Mouse (Mus musculus): Measurements from ENCODE around the gene Sema4g. TPM values are rescaled to one million over a fixed set of nuclear protein-coding genes. Genes with fewer than 3 reads are reported as not detected.
A peak's percentile ranks its signal among the peaks of the same experiment; 100 is the strongest.

Gene Sema4g
- 0.32 TPM in 1 of 2 replicates, not detected in the other for total RNA-seq (2017)

DNA sequence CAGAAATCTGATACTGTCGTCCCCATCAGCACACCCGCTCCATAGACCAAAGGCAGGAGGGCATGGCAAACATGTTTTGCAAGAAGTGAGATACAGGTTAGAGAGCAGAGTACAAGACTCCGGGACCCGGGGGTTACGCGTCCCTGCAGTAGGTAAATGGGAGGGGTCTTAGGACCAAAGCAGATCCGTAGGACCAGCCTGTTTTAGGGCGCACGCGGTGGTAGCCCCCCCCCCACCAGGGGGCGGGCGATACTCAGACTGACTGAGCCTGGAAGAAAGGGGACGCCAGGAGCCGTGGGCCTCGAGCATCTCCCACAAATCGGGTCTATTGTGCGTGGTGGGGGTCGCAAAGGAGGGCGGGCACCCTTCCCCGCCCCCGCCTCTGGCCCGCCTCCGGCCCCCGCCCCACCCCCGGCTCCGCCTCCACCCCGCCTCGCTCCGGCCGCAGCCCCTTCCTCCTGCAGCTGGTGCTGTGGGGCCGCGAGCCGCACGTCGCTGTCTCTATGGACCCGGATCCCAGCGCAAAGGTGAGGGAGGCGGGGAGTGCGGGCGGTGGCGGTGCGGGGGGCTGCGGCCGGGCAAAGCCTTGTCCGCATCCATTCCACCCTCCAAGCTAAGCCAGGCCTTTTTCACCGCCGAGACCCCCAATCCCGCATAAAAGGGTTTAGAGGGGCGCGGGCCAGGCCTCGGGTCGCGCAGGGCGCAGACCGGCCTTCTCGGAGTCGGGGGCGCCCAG, at the start of gene Sema4g:
Gene Sema4g (plus strand): TSS at position 271 of the 736 bp plus-strand sequence.
- peak; percentile 42; the same call in 1 of the 2 replicates for ATAC-seq (replicated peaks; ENCODE audit: low read depth, poor library complexity, severe bottlenecking)

DNA sequence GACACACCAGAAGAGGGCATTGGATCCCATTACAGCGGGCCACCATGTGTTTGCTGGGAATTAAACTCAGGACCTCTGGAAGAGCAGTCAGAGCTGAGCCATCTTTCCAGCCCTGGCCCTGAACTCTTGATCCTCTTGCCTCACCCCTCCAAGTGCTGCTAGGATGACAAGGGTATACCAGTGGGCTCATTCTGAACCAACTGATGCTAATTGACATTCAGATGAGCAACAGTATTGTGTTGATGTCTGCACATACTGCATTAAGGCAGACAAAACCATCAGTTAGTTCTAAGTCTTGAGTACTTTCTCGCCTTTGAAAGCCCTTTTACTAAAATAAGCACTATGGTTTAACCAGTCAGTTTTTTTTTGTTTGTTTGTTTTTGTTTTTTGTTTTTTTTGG, 29.3 kb upstream of the Sema4g start:
- ATAC-seq (replicated peaks; ENCODE audit: low read depth, poor library complexity, severe bottlenecking), result no peak

DNA sequence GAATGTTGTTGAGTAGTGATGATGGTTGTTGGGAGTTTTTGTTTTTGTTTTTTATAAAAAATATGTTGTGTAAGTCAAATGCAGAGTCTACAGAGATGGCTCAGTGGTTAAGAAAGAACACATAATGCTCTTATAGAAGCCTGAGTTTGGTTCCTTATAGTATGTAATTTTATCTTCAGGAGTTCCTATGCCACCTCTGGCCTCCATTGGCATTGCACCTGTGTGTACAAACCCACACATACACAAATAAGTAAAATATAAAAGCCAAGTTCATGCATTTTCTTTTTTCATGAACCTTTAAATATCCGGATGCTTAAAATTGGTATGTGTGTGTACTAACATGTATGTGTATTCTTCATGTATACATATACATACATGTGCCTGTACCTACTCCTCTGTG, 22.9 kb upstream of the Sema4g start:
- no peak for ATAC-seq (replicated peaks; ENCODE audit: low read depth, poor library complexity, severe bottlenecking)

DNA sequence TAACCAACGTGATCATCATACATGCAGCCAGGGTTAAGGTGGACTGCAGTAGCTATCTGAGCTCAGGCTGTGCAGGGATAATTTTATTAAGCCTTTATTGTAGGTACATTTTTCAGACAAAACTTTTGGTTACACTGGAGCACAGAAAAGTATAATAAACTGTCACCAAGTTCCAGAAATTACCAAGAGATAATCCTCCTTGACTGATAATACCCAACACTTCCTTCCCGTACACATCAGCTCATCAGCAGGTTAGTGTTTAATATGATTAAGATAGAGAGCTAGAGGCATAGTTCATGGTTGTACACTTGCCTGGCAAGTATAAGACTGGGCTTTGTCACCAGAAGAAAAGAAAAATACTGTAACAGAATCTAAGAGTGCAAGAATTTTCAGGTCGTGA, 20.6 kb upstream of the Sema4g start:
- ATAC-seq (replicated peaks; ENCODE audit: low read depth, poor library complexity, severe bottlenecking), result no peak

DNA sequence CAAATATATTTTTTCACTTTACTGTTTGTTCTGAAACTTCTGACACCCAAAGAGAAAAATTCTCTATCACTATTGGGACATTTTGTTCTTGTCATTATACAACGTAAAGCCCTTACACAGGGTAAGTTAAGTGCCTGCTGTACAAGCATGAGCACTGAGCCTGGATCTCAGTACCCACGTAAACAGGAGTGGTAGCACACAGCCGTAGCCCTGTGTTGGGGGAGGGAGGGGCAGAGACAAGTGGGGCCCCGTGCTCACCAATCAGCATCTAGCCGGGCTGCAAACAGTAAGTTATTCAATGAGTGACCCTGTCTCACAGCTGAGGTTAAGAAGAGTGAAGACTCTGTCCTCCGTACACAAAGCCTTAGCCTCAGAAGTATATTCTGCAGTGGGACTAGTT, 12.3 kb upstream of the Sema4g start:
- no peak for ATAC-seq (replicated peaks; ENCODE audit: low read depth, poor library complexity, severe bottlenecking)

DNA sequence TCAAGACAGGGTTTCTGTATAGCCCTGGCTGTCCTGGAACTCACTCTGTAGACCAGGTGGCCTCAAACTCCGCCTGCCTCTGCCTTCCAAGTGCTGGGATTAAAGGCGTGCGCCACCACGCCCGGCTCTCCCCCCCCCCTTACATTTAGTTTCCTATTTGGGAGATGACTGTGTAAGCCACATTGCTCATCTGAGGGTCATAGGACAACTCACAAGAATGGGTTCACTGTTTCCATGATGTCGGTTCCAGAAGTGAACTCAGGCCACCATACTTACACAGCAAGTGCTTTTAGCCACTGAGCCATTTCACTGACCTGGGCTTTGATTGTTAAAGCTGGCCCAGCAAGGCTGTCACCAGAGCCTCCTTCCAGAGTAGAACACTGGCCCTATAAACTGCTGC, 11.8 kb upstream of the Sema4g start:
- no peak for ATAC-seq (replicated peaks; ENCODE audit: low read depth, poor library complexity, severe bottlenecking)

DNA sequence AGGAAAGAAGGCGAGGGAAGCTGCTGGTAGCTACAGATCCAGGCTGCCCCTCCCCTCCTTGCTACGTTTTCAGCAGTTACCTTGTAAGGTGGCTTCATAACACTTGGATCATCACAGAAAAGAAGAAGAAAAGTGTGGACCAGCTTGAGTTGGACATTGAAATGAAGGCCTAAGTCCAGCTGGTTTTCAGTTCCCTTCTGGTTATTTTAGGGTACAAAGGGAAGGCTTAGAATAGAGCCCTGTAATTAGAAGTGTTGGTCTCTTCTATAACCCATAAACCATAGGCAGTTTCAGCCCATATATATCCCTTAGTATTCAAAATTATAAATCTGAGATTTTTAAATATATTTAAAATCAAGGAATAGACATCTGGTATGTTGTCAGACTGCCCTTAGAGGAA, 8.1 kb upstream of the Sema4g start:
- no peak for ATAC-seq (replicated peaks; ENCODE audit: low read depth, poor library complexity, severe bottlenecking)

DNA sequence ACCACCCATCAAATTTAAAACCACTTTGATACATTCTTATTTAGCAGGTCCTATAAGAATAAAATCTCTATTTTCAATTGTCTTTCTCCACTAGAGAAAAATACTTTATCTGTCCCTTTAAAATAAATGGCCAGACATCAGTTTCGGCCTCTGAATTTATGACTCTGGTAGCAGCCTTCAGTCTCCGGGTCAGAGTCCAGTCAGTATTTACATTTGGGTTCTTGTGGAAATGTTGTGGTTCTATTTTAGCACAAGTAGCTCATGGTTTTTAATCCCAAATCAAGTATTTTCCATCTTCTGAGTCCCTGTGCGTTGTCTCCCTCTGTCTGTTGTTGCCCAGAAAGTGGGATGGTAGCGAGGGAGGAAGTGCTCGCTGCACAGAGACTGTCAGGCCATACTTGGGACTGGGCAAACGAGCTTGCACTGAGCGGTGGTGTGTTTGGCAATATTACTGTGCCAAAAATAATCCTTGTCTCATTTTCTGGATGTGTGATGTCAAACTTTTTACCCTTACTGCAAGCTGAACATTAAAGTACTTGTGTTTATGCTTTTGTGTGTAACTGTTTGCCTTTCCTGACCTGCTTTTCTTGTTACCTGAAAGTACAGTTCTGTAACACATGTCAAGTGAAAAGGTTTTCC, 6.3 kb upstream of the Sema4g start:
- no peak for ATAC-seq (replicated peaks; ENCODE audit: low read depth, poor library complexity, severe bottlenecking)

DNA sequence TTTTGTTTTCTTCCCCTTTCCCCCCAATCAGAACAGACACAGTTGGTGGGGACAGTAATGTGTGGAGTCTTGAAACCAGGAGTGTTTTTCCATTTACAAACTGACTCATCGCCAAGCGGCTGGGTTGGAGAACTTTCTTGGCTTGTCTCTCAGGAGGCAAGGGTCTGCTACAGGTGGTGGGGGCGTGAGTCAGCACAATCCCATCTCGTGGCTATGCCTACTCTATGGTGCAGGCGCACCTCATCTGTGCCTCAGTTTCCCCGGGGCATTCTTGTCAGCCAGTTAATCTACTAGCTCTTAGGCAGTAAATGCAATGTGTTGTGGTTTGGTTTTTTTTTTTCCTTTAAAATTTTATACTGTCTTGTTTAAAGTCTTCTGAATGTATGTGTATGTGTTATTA, 5.5 kb upstream of the Sema4g start:
- ATAC-seq (replicated peaks; ENCODE audit: low read depth, poor library complexity, severe bottlenecking), result no peak

DNA sequence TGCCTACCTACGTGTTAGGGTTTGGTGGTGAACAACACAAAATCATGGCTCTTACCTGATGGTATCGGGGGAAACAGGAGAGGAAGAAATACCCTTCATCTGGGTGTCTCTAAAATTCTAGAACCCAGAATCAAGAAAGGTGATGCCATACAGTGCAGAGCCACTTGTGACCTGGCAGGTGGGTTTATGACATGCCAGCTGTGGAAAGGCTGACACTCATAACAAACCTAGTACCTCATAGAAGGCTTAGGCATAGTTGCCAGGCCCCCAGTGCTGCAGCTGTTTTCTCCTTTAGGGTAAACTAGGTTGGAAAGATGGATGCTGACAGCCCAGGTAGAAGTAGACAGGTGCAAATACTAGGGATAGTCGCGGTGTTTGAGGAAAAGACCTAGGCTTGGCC, 4.5 kb upstream of the Sema4g start:
- no peak for ATAC-seq (replicated peaks; ENCODE audit: low read depth, poor library complexity, severe bottlenecking)

DNA sequence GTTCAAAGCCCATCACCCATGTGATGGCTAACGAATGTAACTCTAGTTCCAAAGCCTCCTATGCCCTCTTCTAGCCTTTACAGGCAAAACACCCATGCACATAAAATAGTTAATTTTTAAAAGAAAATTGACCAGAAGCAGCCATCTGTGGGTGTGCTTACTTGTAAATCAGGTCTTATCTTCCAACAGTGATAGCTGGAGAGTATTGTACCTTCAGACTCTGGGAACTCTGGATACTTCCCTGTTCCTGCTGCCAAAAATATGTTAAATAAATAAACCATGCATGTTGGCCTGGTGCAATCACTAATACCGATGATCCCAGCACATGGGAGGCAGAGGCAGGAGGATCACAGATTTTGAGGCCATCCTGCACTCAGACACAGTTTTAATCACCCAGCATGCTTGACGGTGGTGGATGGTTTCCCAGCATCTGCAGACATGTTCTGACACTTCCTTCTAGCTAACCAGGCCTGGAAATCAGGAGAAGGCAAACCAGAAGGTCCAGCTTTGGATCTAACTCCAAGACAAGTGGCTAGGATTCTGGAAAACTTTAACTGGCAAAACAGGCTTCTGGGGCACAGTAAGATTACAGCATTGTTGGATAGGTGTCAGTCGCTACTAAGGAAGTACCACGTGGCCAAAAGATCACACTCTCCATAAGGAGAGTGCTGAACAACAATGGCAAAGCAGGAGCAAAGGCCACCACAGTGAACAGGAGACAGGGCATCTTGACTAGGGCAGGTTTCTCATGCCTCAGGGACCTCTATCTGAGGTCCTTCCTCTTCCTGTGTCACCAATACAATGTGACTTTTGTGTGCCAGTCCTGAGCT, 3.5 kb upstream of the Sema4g start:
- ATAC-seq (replicated peaks; ENCODE audit: low read depth, poor library complexity, severe bottlenecking), result no peak

DNA sequence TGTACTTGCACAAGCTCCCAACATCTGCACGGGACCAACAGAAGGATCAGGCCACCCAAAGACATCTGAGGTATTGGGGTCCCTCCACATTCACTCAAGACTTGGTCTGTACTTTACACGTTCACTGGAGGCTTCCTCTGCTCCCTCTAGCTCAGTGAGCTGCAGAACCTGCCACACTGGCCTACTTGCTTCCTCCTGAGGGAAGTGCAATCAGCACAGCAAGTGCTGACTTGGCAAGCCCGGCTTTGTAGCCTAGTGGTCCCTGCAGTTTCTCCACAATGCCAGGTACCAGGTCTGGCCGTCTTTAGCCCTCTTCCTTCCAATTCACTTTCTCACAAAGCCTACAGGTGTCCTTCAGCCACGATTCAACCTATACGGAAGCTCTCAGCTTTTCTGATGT, 1.9 kb upstream of the Sema4g start:
- ATAC-seq (replicated peaks; ENCODE audit: low read depth, poor library complexity, severe bottlenecking), result no peak

DNA sequence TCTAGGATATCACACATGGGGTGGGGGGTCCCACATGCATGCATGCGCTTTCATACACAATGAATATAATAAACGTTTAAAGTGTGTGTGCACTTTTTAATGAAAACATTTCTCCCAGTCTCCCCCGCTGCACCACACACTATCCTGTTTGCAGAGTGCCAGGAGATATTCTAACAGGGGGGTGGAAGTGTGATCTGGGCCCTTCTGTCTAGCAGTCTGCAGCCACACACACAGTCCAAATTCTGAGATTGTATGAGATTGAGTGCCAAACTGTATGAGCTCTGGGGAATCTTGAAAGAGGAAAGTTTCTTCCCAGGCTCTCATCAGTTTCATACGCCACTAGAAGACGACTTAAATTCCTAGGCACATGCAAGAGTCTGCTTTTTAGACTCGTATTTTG, 1.1 kb upstream of the Sema4g start:
- ATAC-seq (replicated peaks; ENCODE audit: low read depth, poor library complexity, severe bottlenecking), result no peak

DNA sequence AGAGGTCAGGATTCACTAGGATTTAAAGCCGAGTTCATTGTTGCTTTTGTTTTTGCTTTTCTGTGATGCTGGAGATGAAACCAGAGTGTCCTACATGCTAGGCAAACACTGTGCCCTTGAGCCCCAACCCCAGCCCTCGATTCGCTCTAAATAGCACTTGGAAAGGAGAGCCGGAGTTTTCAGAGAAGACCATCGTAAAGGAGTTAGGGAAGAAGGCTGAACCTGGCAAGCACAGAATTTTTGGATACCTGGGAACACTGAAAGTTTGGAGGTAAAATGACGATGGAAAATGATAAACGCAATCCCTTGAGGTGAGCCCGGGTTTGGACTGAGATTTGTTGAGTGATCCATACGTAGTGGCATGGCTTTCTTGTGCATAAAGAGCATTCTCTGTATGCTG, 580 bp upstream of the Sema4g start:
- no peak for ATAC-seq (replicated peaks; ENCODE audit: low read depth, poor library complexity, severe bottlenecking)

DNA sequence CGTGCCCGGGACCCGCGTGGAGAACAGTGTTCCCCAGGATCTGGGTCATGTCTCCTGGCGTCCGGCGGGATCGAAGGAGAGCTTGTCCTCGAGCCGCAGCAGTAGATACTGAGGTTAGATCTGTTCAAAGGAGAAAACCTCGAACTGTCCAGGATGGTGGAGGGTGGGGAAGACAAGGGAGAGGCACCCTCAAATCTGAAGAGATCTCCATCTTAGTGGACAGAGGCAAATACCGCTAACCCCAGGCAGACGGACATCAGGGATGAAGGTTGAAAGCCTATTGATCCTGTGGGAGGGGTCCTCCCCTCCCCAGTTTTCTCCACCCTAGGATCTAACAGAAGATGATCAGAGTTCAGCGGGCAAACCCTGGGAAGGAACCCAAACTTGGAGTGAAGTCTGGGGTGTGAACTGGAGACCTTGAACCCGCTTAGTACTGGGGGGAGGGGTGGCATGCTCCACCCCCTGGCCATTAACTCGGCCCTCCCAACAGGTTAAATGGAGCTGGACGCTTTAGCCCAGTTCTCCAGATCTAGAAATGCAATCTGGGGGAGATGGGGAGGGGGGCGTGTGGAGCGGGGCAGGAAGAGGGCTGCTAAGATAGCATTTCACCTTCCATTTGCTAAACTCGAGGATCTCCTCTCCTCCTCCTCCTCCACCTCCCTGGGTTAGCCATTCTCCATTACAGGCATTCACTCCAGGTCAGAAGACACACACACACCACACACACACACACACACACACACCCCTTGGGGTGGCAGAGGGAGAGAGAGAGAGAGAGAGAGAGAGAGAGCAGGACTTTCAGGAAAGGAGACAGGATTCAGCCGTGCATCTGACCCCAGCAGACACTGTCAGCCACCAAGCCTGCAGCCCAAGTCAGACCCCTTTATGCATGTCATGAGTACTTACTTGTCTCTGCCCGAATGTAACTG, 930 bp downstream of the Sema4g start:
- no peak for ATAC-seq (replicated peaks; ENCODE audit: low read depth, poor library complexity, severe bottlenecking)

DNA sequence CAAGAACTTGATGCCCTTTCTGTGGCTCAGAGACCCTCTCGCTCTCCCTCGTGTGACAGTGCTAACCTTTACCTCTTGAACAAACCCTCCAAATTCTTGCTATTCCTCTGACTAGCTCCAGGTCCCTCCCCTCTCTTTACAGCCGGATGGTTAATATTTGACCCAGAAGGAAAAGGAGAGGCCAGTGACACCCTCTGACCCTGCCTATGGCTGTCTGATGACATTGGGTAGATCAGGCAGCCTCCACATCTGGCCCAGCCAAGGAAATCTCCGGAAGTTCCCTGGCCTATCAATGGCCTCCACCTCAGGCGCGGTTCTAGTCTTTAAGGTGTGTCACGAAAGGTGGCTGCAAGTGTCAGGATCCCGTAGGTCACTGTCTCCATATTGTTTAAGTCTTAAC, 2.1 kb downstream of the Sema4g start:
- no peak for ATAC-seq (replicated peaks; ENCODE audit: low read depth, poor library complexity, severe bottlenecking)

DNA sequence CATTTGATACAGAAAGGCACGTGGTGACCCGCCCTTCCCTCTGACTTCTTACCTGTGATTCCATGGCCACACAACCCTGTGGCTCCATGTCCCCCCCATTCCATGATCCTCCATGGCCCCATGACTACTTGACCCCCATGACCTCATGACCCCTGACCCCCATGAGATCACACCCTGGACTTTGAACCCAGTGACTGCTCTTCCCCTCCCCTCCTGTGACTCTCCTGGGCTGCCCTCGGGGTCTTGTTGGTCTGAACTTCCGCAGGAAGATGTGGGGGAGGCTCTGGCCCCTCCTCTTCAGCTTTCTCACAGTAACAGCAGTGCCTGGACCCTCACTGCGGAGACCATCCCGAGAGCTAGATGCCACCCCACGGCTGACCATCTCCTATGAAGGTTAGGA, 3.3 kb downstream of the Sema4g start:
- no peak for ATAC-seq (replicated peaks; ENCODE audit: low read depth, poor library complexity, severe bottlenecking)

DNA sequence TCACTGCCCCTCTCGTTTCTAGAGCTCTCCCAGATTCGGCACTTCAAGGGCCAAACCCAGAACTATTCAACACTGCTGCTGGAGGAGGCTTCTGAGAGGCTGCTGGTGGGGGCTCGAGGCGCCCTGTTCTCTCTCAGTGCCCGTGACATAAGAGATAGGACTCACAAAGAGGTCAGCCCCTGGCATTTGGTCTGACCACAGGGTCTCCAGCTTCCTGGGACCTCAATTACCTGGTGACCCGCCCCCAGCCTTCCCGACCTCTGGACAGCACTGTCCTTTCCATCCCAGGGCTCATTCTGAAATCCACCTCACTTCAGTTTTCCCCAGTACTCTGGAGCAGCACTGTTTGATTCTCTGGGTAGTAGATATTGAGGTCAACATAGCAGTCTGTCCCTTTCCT, 3.8 kb downstream of the Sema4g start:
- ATAC-seq (replicated peaks; ENCODE audit: low read depth, poor library complexity, severe bottlenecking), result no peak

DNA sequence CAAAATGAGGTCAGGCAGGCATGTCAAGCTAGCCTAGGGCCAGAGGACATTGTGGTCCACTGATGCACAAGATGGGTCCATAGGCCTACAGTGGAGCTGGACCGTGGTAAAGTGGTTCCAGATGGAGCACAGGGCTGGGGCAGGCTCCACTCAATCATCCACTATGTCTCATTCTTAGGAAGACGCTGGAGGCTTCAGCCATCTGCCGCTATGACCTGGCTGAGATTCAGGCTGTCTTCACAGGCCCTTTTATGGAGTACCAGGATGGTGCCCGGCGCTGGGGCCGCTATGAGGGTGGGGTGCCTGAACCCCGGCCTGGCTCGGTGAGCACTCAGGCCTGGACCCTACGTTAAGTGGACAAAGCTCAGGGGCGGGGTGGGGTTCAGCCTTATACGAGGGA, 8.9 kb downstream of the Sema4g start:
- ATAC-seq (replicated peaks; ENCODE audit: low read depth, poor library complexity, severe bottlenecking), result no peak

DNA sequence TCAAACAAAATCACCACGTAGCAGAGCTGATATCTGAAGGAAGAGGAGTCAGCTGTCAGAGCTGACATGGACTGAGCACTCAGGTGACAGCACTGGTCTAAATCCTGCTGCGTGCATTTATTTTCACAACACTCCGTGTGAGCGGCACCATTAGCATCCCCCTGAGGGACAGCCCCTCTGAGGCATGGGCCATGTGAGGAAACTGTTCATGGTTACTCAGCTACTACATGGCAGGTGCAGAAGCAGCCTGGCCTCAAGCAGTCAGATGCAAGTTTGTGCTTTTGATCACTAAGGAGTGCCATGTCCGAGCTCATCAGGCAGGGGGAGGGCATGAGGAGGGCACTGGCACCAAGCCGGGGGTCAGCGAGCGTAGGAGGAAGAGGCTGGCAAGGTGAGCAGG, 10.7 kb downstream of the Sema4g start:
- no peak for ATAC-seq (replicated peaks; ENCODE audit: low read depth, poor library complexity, severe bottlenecking)

All from common myeloid progenitor, adult 5-6 weeks (primary cell).